Mouse (Mus musculus) liver, embryonic 18 days (tissue): ENCODE measurements around the gene Olfr318. TPM values are rescaled to one million over a fixed set of nuclear protein-coding genes. Genes with fewer than 3 reads are reported as not detected.

Experiments
- polyA plus RNA-seq: library from polyadenylated mRNA; depleted of rRNA; stranded (reverse); fragments of >200 nt; gene quantifications from 2 replicates; pipeline ENCODE4 v1.2.3, GENCODE M21; 2012; rRNA removed

Olfr318 gene
- polyA plus RNA-seq: not detected in 2 replicates

GRCm38 (mm10) chr11:58723914-58724313, at the start of gene Olfr318:
TSS of gene Olfr318 (minus strand) at chr11:58724014.

GRCm38 (mm10) chr11:58772888-58773287, 49.1 kb upstream of the Olfr318 start, which contains the start of gene Olfr315:
TSS of gene Olfr315 (plus strand) at chr11:58773188.

GRCm38 (mm10) chr11:58752434-58752833, 28.6 kb upstream of the Olfr318 start, which contains the start of gene Olfr316:
TSS of gene Olfr316 (plus strand) at chr11:58752734.

GRCm38 (mm10) chr11:58738792-58739262, 15.0 kb upstream of the Olfr318 start, which contains the start of gene Olfr317:
TSS of gene Olfr317 (minus strand) at chr11:58739212.

GRCm38 (mm10) chr11:58698862-58699261, 25.0 kb downstream of the Olfr318 start, which contains the start of gene Olfr319:
TSS of gene Olfr319 (plus strand) at chr11:58699162.

GRCm38 (mm10) chr11:58680799-58681198, 43.0 kb downstream of the Olfr318 start, which contains the start of gene Olfr320:
TSS of gene Olfr320 (plus strand) at chr11:58681099.

Other genes starting within 250 kb of the Olfr318 start
- not detected in 2 replicates for gene Olfr332, start 231.5 kb downstream of the Olfr318 start, polyA plus RNA-seq
- not detected in 2 replicates for gene Olfr331, start 221.4 kb downstream of the Olfr318 start, polyA plus RNA-seq
- not detected in 2 replicates for gene Olfr330, start 189.2 kb downstream of the Olfr318 start, polyA plus RNA-seq
- not detected in 2 replicates for gene Olfr329-ps, start 177.6 kb downstream of the Olfr318 start, polyA plus RNA-seq
- gene Olfr328, start 168.4 kb downstream of the Olfr318 start, polyA plus RNA-seq: not detected in 2 replicates
- not detected in 2 replicates for gene Olfr224, start 153.5 kb downstream of the Olfr318 start, polyA plus RNA-seq
- gene Olfr325, start 146.3 kb downstream of the Olfr318 start, polyA plus RNA-seq: not detected in 2 replicates
- gene Olfr324, start 128.9 kb downstream of the Olfr318 start, polyA plus RNA-seq: not detected in 2 replicates
- 0.07 TPM in 1 of 2 replicates, not detected in the other for gene 2210407C18Rik, start 107.9 kb downstream of the Olfr318 start, polyA plus RNA-seq
- gene Olfr323, start 93.5 kb downstream of the Olfr318 start, polyA plus RNA-seq: not detected in 2 replicates
- 4.9 and 5.5 TPM in 2 replicates for gene Trim58, start 83.5 kb downstream of the Olfr318 start, polyA plus RNA-seq
- gene Olfr322, start 65.2 kb downstream of the Olfr318 start, polyA plus RNA-seq: 0.02 and 0.05 TPM in 2 replicates
- gene Olfr320, start 42.9 kb downstream of the Olfr318 start, polyA plus RNA-seq: not detected in 2 replicates
- not detected in 2 replicates for gene Olfr319, start 24.9 kb downstream of the Olfr318 start, polyA plus RNA-seq
- gene Olfr317, start 15.2 kb upstream of the Olfr318 start, polyA plus RNA-seq: not detected in 2 replicates
- gene Olfr316, start 28.7 kb upstream of the Olfr318 start, polyA plus RNA-seq: not detected in 2 replicates
- not detected in 2 replicates for gene Olfr315, start 49.2 kb upstream of the Olfr318 start, polyA plus RNA-seq
- gene Olfr314, start 58.9 kb upstream of the Olfr318 start, polyA plus RNA-seq: not detected in 2 replicates
- gene Fam183b, start 77.9 kb upstream of the Olfr318 start, polyA plus RNA-seq: 0.15 TPM in 1 of 2 replicates, not detected in the other
- not detected in 2 replicates for gene Olfr313, start 91.0 kb upstream of the Olfr318 start, polyA plus RNA-seq
- gene Olfr312, start 105.2 kb upstream of the Olfr318 start, polyA plus RNA-seq: not detected in 2 replicates
- not detected in 2 replicates for gene Olfr311, start 115.2 kb upstream of the Olfr318 start, polyA plus RNA-seq
- gene Gm12258, start 123.1 kb upstream of the Olfr318 start, polyA plus RNA-seq: 2.5 and 2.7 TPM in 2 replicates
- gene 2810021J22Rik, start 143.2 kb upstream of the Olfr318 start, polyA plus RNA-seq: 1.0 and 1.3 TPM in 2 replicates
- 2.9 and 3.0 TPM in 2 replicates for gene Zfp39, start 180.2 kb upstream of the Olfr318 start, polyA plus RNA-seq
- 13.5 and 14.6 TPM in 2 replicates for gene Btnl10, start 193.9 kb upstream of the Olfr318 start, polyA plus RNA-seq
- gene Rnf187, start 214.9 kb upstream of the Olfr318 start, polyA plus RNA-seq: 63.0 and 65.7 TPM in 2 replicates
- gene Hist3h2ba, start 224.9 kb upstream of the Olfr318 start, polyA plus RNA-seq: 15.6 and 26.7 TPM in 2 replicates
- gene Hist3h2a, start 230.7 kb upstream of the Olfr318 start, polyA plus RNA-seq: 14.0 and 22.7 TPM in 2 replicates
- gene Trim17, start 230.7 kb upstream of the Olfr318 start, polyA plus RNA-seq: 0.04 and 0.08 TPM in 2 replicates